Mouse (Mus musculus): ENCODE data around the gene Espnl. TPM values are rescaled to one million over a fixed set of nuclear protein-coding genes. Genes with fewer than 3 reads are reported as not detected.

Gene Espnl
- total and polyA plus RNA-seq, 3 experiments = 0.06 TPM; not detected in 2

DNA sequence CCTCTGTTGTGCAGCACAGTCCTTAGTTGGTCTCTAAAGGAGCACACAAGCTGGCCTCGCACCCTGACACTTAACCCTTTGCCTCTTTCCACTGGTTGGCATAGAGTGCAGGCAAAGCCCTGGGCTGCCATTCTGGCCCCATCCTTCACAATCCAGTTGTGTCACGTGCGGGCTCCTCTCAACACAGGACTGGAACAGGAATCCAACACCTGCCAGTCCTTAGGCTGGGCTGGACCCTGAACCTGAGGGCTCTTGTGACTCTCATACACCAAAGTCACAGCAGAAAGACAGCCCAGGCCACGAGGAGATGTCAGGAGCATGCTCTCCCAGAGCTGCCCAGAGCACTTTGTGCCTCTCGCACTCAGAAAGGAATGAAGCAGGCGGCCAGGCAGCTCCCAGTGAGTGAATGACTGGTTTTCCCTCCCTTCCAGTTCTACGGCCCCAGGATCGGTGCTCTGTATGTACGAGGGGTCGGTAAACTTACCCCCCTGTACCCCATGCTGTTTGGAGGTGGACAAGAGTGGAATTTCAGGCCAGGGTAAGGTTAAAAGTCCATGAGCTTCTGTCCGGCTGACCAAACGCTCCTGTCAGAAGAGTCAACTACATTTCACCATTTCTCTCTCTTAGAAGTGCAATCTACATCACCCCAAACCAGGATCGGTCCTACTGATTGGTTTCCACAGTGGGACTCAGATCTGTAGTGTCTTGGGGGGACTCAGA is 12.3 kb upstream of the Espnl start:
- 95% methylated on average over 13 of the region's 13 CpGs for WGBS
- no peaks in the 10 kb centered on the region for H3K79me2 ChIP-seq (replicated peaks; ENCODE audit: control insufficient read depth, insufficient read depth, low read length)
- no peaks in the 10 kb centered on the region for H3K27me3 ChIP-seq (ENCODE audit: control insufficient read depth, insufficient read depth, low read length)
- H3K9ac ChIP-seq (ENCODE audit: low read depth, low read length) = no peak overlapping the region
- H3K36me3 ChIP-seq (ENCODE audit: control insufficient read depth, insufficient read depth, low read length) = no peaks in the 10 kb centered on the region
- DNase-seq = no peak
- H3K27ac ChIP-seq = no peak overlapping the region
- TF ChIP-seq EP300 (IDR thresholded peaks at IDR 0.05; ENCODE audit: insufficient read depth, low read depth, low read length) (no peak), CTCF (IDR thresholded peaks at IDR 0.05) (no peak), POLR2A (IDR thresholded peaks at IDR 0.05; ENCODE audit: insufficient read depth, low read depth, low read length) (no peak)
- H3K4me3 ChIP-seq = no peak overlapping the region
- H3K4me1 ChIP-seq (ENCODE audit: control insufficient read depth, insufficient read depth, low read length) = peaks cover 2% of the 10 kb centered on the region
- intact Hi-C loops (cut with DNase I) = no loop called here

DNA sequence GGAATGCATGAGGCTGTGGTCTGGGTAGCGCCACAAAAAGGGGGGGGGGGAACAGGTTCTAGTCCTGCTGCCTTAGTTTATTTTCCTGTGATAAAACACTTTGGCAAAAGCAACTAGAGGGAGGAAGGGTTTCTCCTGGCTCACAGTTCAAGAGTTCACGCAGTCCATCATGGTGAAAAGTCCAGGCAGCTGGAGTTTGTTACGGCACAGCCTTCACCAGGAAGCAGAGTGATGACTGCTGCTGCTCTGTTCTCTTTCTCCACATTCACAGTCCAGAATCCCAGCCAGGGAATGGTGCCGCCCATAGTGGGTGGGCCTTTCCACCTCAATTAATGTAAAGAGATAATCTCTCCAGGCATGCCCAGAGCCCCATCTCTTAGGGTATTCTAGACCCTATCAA is 9.6 kb upstream of the Espnl start:
- no peak overlapping the region for H3K27ac ChIP-seq
- no peaks in the 10 kb centered on the region for H3K79me2 ChIP-seq (replicated peaks; ENCODE audit: control insufficient read depth, insufficient read depth, low read length)
- intact Hi-C loops (cut with DNase I) = no loop called here
- WGBS = 92% methylated on average over 4 of the region's 4 CpGs
- TF ChIP-seq POLR2A (IDR thresholded peaks at IDR 0.05; ENCODE audit: insufficient read depth, low read depth, low read length) (no peak), CTCF (IDR thresholded peaks at IDR 0.05) (no peak), EP300 (IDR thresholded peaks at IDR 0.05; ENCODE audit: insufficient read depth, low read depth, low read length) (no peak)
- DNase-seq = no peak
- H3K36me3 ChIP-seq (ENCODE audit: control insufficient read depth, insufficient read depth, low read length) = no peaks in the 10 kb centered on the region
- peaks cover 2% of the 10 kb centered on the region for H3K4me1 ChIP-seq (ENCODE audit: control insufficient read depth, insufficient read depth, low read length)
- no peaks in the 10 kb centered on the region for H3K27me3 ChIP-seq (ENCODE audit: control insufficient read depth, insufficient read depth, low read length)
- no peak overlapping the region for H3K9ac ChIP-seq (ENCODE audit: low read depth, low read length)
- H3K4me3 ChIP-seq = no peak overlapping the region

GRCm38 (mm10) chr1:91313251-91313650 is 8.6 kb upstream of the Espnl start:
- no peaks in the 10 kb centered on the region for H3K36me3 ChIP-seq (ENCODE audit: control insufficient read depth, insufficient read depth, low read length)
- H3K27me3 ChIP-seq (ENCODE audit: control insufficient read depth, insufficient read depth, low read length) = no peaks in the 10 kb centered on the region
- DNase-seq = peak in 1 of 2 experiments; percentile 22
- intact Hi-C loops (cut with DNase I) = no loop called here
- H3K27ac ChIP-seq = no peak overlapping the region
- H3K9ac ChIP-seq (ENCODE audit: low read depth, low read length) = no peak overlapping the region
- H3K4me3 ChIP-seq = no peak overlapping the region
- no peak for TF ChIP-seq EP300 (IDR thresholded peaks at IDR 0.05; ENCODE audit: insufficient read depth, low read depth, low read length)
- no peak for TF ChIP-seq CTCF (IDR thresholded peaks at IDR 0.05)
- no peak for TF ChIP-seq POLR2A (IDR thresholded peaks at IDR 0.05; ENCODE audit: insufficient read depth, low read depth, low read length)
- no peaks in the 10 kb centered on the region for H3K79me2 ChIP-seq (replicated peaks; ENCODE audit: control insufficient read depth, insufficient read depth, low read length)
- WGBS = 35% methylated on average over 5 of the region's 5 CpGs
- peaks cover 2% of the 10 kb centered on the region for H3K4me1 ChIP-seq (ENCODE audit: control insufficient read depth, insufficient read depth, low read length)

DNA sequence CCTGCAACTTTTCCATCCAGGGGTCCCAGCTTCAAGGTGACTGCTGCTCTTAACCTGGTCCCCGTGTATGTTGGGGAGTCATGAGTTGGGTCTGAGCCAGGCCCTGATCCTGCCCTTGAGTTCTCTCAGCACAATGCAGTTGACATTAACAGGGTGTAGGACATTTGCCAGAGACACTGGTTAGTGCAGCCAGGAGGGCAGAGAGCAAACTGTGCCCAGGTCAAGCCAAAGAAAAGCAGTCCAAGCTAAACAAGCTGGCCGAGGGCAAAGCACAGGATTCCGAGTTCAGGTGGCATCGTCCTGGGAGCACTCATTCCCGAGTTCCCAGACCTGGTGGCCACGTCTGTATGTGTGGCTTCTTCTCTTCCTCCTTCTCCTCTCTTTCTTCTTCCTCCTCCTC is 4.2 kb upstream of the Espnl start:
- Histone ChIP-seq H3K36me3 (ENCODE audit: control insufficient read depth, insufficient read depth, low read length) (no peaks in the 10 kb centered on the region), H3K4me1 (ENCODE audit: control insufficient read depth, insufficient read depth, low read length) (peaks cover 2% of the 10 kb centered on the region), H3K27me3 (ENCODE audit: control insufficient read depth, insufficient read depth, low read length) (no peaks in the 10 kb centered on the region), H3K9ac (ENCODE audit: low read depth, low read length) (no peak overlapping the region), H3K27ac (no peak overlapping the region), H3K79me2 (replicated peaks; ENCODE audit: control insufficient read depth, insufficient read depth, low read length) (no peaks in the 10 kb centered on the region), H3K4me3 (no peak overlapping the region)
- TF ChIP-seq CTCF (IDR thresholded peaks at IDR 0.05) (no peak), EP300 (IDR thresholded peaks at IDR 0.05; ENCODE audit: insufficient read depth, low read depth, low read length) (no peak), POLR2A (IDR thresholded peaks at IDR 0.05; ENCODE audit: insufficient read depth, low read depth, low read length) (no peak)
- no peak for DNase-seq
- intact Hi-C loops (cut with DNase I) = no loop called here
- 70% methylated on average over 6 of the region's 6 CpGs for WGBS

- no peaks in the 10 kb centered on the region for H3K79me2 ChIP-seq (replicated peaks; ENCODE audit: control insufficient read depth, insufficient read depth, low read length)
- DNase-seq = no peak
- H3K27ac ChIP-seq = no peak overlapping the region
- intact Hi-C loops (cut with DNase I) = no loop called here
- TF ChIP-seq EP300 (IDR thresholded peaks at IDR 0.05; ENCODE audit: insufficient read depth, low read depth, low read length) (no peak), CTCF (IDR thresholded peaks at IDR 0.05) (no peak), POLR2A (IDR thresholded peaks at IDR 0.05; ENCODE audit: insufficient read depth, low read depth, low read length) (no peak)
- H3K27me3 ChIP-seq (ENCODE audit: control insufficient read depth, insufficient read depth, low read length) = no peaks in the 10 kb centered on the region
- H3K36me3 ChIP-seq (ENCODE audit: control insufficient read depth, insufficient read depth, low read length) = no peaks in the 10 kb centered on the region
- H3K9ac ChIP-seq (ENCODE audit: low read depth, low read length) = no peak overlapping the region
- H3K4me1 ChIP-seq (ENCODE audit: control insufficient read depth, insufficient read depth, low read length) = no peaks in the 10 kb centered on the region
- WGBS = 72% methylated on average over 2 of the region's 2 CpGs
- H3K4me3 ChIP-seq = no peak overlapping the region
Observed at GRCm38 (mm10) chr1:91324646-91325045, 2.8 kb downstream of the Espnl start.

DNA sequence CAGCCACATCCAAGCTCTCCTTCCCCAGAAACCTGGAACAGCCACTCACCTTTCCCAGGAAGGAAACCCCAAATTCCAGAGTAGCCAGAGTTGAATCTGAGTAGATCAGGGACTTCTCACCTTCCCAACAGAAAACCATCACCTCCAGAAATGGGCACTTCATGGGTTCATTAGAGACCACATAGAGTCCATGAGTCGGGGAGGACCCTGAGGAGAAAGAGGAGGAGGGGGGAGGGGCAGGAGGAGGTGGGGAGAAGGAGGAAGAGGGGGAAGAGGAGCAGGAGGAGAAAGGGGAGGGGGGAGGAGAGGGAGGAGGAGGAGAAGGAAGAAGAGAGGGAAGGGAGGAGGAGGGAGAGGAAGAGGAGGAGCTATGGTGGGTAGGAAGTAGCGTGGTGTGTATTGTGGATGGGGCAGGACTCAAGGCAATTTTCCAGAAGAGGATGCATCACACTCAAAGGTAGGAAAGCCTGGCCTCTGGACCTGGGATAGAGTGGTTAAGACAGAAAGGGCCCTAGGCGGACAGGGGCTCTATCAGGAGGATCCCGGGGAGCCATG is 3.7 kb downstream of the Espnl start:
- intact Hi-C loops (cut with DNase I) = no loop called here
- no peaks in the 10 kb centered on the region for H3K36me3 ChIP-seq (ENCODE audit: control insufficient read depth, insufficient read depth, low read length)
- TF ChIP-seq CTCF (IDR thresholded peaks at IDR 0.05) (no peak), EP300 (IDR thresholded peaks at IDR 0.05; ENCODE audit: insufficient read depth, low read depth, low read length) (no peak), POLR2A (IDR thresholded peaks at IDR 0.05; ENCODE audit: insufficient read depth, low read depth, low read length) (no peak)
- no peak overlapping the region for H3K9ac ChIP-seq (ENCODE audit: low read depth, low read length)
- no peak for DNase-seq
- H3K4me1 ChIP-seq (ENCODE audit: control insufficient read depth, insufficient read depth, low read length) = no peaks in the 10 kb centered on the region
- H3K27me3 ChIP-seq (ENCODE audit: control insufficient read depth, insufficient read depth, low read length) = no peaks in the 10 kb centered on the region
- H3K27ac ChIP-seq = no peak overlapping the region
- WGBS = 66% methylated on average over 4 of the region's 4 CpGs
- no peaks in the 10 kb centered on the region for H3K79me2 ChIP-seq (replicated peaks; ENCODE audit: control insufficient read depth, insufficient read depth, low read length)
- H3K4me3 ChIP-seq = no peak overlapping the region

Measured in heart, adult 2 months (tissue).